Mouse (Mus musculus) urinary bladder, postnatal 36 days (tissue): ENCODE results near the gene Msh5.

ENCODE experiments used
- DNase-seq, 2 experiments: peaks; one replicate each; pipeline ENCODE4 v3.0.0; 2022; ENCODE audit warnings: low spot score in 2 of 2, mixed read lengths in 1 of 2

The Msh5 gene

DNA sequence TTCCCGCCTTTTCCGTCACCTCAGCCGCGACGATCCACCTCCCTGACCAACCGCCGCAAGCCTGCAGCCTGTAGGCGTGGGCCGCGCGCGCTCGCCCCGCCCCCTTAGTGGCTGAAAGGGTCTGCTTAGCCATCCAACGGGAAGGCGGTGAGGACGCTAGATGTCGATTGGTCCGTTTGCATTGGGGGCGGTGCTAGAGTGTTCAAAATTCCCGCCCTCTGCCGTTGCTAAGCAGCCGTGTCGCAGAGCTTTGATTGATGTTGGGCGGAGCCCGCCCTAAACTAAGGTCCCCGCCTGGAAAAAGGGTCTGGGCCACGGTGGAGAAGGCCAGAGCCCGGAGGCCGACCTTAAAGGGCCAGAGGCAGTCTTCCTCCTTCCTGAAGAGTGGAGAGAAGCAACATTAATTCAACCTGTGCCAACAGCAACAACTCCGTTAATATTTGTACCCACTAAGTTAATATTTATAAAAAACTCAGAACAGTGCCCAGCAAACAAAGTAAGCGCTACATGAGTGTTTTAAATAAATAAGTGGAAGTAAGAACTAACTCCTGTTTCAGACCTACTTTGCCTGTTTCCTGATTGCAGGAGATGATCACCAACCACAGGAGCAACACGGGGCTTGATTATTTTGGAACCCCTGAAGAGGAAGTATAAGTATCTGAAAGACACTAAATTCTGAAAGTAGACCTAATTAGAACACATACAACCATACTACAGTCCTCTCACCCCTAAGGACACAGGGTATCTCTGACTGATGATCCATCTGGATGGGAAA, at the start of gene Msh5:
Gene Msh5 (minus strand): TSS at position 65 of the 775 bp plus-strand sequence.
- peak; percentile 95 to 96 for DNase-seq

DNA sequence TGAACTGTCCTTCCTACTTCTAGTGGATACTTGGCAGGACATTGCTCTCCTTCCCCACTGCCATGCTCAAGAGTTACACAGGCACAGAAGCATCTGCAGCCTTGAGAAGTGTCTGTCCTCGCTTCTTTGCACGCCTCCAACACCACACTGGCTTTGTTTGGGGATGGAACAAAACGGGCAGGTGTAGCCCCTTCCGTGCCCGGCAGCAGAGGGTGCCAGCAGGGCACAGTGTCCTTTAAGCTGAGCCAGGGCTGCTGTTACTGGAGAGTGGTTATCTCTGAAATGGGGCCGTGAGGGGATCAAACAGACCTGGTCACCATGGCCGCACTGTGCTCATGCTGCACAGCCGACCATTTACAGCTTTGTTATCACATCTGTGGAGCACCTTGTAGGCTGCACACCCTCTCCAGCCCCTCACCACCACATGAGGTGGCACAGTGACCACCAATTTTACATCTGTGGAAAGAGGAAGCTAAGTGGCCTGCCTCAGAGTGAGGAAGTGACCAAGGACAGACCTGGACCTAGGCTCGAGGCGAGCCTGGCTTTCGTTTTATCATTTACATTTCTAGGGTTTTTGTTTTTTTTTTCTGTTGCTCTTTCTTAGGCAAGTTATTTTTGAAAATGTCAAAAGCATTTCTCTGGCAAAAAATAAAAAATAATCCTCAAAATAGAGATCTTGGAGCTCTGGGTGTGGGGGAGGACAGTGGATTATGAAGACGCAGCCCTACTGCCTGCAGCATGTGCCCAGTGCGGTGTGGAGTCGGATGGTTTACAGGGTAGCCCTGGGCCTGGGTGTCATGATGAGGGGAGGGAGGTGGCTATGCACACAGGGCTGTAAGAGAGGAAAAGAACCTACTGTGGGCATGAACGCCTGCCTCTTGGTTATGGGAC, 48.2 kb upstream of the Msh5 start:
- no peak for DNase-seq

DNA sequence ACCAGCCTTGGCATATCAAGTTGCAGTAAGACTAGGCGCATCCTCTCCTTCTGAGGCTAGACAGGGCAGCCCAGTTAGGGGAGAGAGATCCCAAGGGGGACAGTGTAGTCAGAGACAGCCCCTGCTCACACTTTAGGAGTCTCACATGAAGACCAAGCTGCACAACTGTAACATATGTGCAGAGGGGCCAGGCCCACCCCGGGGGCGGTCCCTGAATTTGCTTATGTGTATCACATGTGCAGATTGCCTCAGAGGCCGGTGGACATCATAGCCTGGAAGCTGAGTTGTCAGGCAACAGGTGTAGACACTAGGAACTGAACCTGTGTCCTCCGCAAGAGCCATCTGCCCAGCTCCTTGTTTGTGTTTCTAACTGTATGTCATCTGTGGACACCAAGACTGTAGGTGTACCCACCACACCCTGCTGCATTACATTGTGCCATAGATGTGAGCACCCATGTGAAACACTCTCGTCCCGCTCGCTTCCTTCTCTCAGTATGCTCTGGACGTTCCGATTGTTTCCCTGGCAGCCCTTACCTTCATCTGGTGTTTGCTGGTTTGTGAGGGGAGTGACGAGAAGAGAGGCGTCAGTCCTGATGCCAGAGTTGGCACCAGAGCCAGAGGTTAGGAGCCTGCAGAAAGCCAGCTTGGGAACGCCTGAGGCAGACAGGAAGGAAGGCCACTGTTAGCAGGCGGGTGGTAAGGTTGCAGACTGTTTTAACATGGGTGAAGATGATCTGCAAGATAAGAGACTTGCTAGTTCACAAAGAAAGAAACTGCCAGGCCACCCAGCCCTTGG, 46.1 kb upstream of the Msh5 start:
- DNase-seq, result no peak

DNA sequence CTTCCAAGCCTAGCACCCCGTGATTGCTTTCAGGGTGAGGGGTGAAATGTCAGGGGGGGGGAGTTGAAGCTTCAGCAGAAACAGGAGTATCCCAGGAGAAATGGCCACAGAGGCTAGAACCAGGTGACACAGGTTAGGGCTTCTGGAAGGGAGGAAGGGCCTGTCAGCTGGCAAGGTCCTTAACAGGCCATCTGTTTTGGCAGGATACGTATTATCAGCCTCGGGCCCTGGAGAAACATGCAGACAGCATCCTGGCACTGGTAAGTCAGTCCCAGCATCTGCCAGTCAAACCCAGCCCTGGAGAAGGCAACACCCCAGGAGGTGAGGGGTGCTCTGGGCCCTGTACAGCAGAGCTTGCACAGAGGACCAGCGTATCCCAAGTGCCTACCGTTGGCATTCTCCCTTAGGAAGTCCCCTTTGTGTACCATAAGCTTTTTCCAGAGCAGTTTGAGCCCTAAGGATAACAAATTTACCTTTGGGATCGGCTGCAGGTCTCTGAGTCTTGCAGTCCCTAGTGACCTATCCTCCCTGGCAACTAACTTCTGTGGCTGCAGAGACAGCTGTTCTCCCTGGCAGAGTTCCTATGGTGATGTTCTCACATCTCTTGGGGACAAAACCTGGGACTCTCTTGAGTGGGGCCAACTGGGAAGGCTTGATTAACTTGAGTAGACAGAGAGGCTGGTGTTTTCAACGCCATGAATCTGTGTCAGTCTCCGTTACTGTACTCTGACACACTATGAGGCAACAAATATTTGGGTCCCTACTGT, 43.8 kb upstream of the Msh5 start:
- no peak for DNase-seq

DNA sequence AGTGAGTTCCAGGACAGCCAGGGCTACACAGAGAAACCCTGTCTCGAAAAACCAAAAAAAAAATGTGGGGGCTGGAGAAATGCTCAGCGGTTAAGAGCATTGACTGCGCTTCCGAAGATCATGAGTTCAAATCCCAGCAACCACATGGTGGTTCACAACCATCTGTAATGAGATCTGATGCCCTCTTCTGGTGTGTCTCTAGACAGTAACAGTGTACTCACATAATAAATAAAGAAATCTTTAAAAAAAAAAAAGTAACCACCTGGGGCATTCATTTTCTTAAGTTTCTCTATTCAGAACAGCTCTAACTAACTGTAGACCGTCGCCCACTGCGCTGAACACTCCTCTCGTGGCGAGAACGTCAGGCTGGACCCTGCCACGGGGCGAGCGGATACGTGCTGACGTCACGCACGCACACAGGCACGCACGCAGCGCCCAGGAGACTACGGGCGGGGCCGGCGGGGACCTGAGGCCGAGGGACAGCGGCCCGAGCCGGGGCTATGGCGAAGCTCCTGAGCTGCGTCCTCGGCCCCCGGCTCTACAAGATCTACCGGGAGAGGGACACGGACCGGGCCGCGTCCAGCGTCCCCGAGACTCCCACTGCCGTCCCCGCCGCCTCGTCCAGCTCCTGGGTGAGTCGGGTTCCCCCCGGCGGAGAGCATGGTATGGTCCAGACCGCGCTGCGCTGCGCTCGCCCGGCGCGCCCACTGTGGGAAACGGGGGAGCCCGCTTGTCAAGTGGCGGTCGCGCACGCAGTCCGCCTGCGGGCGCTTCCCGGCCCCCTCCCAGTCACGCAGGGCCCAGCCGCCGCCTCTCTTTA, 42.5 kb upstream of the Msh5 start, which contains the start of gene Abhd16a:
Gene Abhd16a (plus strand): TSS at position 439 of the 820 bp plus-strand sequence.
- DNase-seq, result peak; percentile 90 to 94

DNA sequence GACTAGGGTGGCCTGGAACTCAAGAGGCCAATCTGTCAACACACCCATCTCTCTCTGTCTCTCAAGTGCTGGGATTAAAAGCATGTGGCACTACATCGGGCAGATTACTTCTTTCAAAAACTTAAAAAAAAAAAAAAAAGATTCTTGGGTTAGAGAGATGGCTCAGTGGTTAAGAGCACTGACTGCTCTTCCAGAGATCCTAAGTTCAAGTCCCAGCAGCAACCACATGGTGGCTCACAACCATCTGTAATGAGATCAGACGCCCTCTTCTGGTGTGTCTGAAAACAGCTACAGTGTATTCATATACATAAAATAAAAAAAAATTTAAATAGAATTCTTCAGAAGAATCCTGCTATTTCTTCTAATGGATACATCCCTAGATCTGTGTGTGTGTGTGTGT, 41.6 kb upstream of the Msh5 start:
- no peak for DNase-seq

DNA sequence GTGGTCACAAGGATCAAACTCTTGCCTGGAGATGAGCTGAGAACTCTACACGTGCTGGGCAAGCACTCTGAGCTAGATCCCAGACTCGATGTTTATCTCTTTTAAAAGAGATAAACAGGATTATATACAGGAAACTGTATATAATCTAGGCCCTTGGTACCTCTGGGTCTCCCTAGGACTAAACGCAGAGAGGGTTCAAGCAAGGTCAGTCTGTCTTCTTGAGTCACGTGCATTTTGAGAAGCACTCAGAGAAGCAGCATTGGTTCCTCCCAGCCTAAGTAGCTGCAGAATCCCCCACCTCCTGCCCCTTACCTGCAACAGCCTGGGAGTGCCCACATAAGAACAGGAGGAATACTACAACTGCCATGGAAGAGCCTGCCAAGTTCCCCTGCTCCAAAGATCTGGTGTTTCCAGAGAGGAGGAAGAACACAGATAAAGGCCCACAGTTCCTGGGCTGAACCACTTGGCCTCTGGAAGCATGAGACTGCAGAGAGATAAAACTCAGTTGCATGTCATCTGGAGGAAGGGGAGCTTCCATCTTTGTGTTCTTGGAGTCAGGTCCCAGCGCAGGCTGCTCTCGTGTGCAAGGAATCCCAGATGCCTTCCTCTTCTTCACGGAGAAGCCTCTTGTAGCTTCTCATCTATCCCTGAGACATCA, 38.8 kb upstream of the Msh5 start, which contains the start of gene Ly6g6f:
Gene Ly6g6f (minus strand): TSS at position 403 of the 658 bp plus-strand sequence.
- no peak for DNase-seq

DNA sequence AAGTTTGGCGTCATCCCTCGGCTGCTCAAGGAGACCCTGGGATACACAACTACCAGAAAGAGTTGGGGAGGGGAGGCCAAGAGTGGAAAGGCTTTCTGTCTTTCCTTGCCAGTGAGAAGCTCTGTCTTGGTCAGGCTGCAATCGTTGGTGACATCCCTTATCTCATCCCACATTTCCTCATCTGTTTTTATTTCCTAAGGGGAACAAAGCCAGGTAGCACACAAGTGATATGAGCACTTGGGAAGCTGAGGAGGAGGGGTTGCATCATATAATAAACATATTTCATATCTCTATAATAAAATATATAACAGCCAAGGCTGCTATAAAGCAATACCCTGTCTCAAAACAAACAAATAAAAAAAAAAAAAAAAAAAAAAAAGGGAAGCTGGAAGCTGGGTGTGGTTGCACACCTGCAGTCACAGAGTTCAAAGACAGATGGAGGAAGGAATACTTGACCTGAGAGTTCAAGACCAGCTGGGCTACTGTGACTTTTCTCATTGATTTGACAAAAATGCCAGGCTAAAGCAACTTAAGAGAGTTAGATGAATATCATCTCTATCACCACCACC, 37.5 kb upstream of the Msh5 start:
- DNase-seq, result no peak

DNA sequence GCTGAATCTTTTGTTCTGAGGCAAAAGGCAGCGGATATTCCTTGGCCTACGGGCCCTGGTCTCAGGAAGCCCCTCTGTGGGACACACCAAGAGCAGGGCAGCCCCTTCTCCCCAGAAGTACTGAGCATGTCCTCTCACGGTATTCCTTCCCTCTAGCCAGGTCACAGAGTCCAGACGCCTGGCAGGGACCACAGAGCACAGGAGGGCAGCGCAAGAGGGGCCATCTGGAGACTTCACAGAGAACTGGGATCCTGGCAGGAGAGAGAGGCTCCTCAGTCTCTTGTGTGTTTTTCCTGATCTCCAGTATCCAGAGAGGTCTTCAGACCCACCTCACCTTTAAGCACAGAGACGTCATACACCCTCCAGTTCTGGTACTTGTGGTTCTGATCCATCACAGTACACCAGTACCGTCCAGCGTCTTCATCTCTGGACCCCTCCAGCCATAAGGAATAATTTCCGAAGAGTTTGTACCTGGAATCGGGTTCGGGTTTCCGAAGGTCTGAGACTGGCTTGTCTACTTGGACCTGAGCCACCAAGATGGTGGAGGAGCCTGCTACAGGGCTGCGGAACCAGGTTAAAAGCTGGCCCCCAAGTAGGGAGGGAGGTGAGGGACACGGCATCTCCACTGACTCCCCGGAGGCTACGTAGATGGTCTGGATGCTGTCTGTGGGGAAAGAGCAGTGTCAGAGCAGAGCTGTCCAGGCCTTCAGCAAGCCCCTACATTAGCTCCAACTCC, 36.5 kb upstream of the Msh5 start:
- no peak for DNase-seq

DNA sequence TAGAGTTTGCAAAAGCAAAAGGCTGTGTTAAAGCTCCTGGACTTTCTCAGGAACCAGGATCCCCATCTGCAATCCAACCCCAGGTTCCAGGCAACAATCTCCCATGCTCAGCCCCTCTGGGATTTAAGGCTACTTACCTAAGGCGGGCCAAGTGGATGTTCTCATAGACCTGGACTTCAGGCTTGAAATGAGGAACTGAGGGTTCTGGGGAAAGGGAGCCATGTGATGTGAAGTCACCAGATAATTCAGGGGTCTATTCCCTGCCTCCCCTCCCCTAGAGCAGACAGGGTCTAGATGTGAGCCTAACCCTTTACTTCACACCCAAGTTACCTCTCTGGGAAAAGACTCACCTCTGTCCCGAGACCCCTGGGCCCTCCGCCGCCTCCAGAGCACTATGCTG, 34.2 kb upstream of the Msh5 start:
- no peak for DNase-seq

DNA sequence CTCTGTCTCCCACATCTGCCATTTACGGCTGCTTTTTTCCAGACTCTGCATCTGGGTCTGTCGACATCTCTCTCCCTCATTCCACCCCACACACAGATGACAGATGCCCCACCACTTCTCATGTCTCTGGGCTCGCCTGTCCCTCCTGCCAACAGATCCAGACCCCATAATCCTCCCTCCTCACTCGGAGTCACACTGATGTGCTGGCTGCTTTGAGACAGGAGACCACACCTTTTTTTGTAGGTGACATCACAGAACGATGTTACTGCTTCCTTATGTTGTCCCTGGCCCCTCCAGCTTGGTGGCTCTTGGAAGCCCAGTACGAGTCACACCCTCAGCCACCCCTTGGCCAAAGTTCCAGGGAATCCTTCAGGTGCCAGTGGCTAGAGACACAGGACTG, 33.7 kb upstream of the Msh5 start:
- no peak for DNase-seq

DNA sequence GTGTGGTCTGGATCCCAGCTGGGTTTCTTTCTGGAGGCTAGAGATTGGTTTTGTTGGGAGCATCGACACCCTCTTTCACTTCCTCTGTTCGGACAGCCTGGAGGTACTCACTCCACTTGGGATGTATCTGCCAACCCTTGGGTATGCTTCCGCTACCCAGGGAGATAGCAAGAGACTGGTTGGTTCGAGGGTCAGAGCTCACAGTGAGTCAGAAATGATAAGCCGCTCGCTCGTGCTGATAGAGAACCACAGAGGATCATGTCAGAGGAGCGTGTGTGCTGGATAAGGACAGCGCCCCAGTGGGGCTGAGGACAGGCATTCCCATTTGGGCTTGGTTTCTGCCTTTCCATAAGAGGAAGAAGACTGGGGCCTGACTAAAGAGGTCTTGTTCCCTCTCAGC, 33.2 kb upstream of the Msh5 start:
- DNase-seq, result no peak

DNA sequence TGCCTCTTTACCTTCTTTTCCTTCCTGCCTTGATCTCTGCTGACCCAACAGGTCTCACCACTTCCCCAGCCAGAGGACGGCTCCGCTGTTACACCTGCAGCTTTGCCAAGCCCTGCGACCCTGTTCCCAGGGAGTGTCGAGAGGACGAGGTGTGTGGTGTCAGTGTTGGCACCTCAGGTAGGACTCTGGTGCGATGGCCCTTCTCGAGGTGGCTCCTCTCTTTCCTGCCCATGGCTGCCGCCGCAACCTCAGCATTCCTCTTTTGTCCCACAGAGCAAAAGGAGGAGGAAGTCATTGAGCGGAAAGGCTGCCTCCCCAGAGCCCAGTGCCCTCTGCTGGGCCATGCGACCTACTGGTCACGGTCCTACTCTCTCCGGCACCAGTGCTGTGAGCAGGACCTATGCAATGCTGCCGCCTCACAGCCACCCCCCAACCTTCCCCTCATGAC, 31.3 kb upstream of the Msh5 start, which contains the start of gene Ly6g6d:
Gene Ly6g6d (minus strand): TSS at position 280 of the 448 bp plus-strand sequence.
- DNase-seq, result peak; percentile 40 to 58

DNA sequence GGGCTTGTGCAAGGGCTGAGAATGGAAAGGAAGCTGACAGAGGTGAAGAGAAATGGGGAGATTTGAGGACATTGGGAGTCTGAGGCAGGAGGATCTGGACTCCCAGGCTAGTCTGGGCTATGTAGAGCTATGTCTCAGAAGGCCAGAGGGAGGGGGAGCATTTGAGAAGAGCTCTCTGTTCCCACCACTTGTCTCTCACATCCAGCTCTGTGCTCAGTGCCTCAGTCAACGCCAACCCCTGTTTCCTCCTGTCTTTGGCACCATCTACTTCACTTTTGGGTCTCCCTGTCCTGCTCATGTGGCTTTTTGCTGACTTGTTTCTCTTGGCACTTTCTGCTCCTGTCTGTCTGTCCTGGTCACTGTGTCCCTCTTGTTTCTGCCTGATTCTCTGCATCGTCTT, 30.7 kb upstream of the Msh5 start:
- DNase-seq, result no peak

DNA sequence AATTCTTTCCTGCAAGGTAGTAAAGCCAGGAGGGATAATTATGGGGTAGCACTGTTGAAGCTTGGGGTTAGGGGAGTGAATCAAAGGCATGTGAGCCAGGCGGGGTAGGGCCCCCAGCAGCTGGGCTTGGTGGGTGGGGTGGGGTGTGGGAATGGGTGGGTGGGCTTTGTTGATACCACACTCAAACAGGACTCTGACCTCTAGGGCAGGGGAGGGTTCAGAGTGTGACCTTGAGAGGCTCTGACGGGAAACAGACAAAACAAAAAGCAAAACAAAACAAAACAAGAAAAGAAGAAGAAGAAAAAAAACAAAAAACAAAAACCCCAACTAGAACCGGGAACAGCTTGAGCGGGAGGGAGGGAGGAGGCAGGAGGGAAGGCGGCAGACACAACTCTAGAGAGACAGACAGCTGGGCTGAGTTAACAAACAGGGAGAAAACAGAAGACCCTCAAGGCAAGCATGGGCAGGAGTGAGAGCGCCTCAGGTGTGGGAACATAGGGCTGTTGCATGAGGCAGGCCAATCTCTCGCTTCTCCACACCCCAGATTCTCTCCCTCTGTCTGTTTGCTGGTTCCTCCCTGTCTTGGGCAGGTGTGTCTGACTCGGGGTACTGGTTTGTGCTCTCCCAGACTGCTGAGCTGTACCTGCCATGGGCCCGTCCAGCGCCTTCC, 30.1 kb upstream of the Msh5 start, which contains the start of gene Ly6g6e:
Gene Ly6g6e (plus strand): TSS at position 396 of the 670 bp plus-strand sequence.
- no peak for DNase-seq

DNA sequence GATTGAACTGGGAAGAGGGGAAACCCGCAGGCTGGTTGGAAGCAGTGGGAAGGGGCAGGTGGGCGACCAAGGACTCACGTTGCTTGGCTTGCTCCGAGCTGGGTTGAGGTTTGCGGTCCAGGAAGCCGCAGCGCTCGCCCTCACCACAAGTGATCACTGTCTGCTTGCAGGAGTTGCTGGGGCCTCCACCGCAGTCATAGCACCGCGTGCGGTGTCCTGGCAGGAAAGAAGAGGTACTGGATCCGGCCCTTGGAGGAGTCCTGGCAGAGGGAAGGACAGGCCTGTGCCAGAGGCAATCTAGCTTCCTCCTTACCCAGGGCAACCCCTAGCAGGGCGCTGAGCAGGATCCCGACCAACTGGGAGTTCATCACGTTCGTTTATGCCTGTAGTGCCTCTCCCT, 27.6 kb upstream of the Msh5 start:
- DNase-seq, result no peak

DNA sequence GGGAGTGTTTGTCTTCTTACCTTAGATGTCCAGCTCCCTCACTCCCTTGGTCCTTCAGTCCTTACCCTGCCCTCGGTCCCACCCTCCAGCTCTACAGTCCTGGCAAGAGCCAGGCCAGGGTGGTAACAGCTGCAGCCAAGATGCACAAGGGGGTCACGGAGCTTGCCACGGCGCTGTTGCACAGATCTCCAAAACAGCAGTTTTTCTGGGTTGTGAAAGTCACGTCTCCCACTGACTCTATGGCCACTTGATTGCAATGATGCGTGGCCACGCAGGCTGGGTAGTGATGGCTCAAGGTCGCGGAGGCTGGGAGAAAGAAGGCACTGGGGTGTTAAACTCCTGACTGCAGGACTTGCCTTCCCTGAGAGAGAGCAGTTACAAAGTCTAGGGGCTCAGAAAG, 24.9 kb upstream of the Msh5 start:
- no peak for DNase-seq
